Mouse (Mus musculus) midbrain, embryonic 11.5 days (tissue): ENCODE data around the gene Cxcr5. TPM values are rescaled to one million over a fixed set of nuclear protein-coding genes. Genes with fewer than 3 reads are reported as not detected.

ENCODE experiments used
- ATAC-seq: fragments of 200-750 bp; cut with Nextera tagmentation; 2 replicates; pipeline ENCODE4 v1.8.0; 2017; ENCODE audit warnings: moderate TSS enrichment, moderate library complexity; ENCODE audit not compliant: low FRiP score
- DNase-seq: peaks from one replicate; pipeline ENCODE4 v3.0.0; 2015; ENCODE audit warnings: low spot score; ENCODE audit errors: missing footprints
- H3K27ac ChIP-seq: fragments of 300-500 bp; sonication (generic); 2 replicates; pipeline ENCODE4 v1.5.1; 2014; ENCODE audit warnings: low read depth, low read length
- H3K27me3 ChIP-seq: fragments of 300-500 bp; sonication (generic); 2 replicates; pipeline ENCODE4 v1.6.1; 2014; ENCODE audit warnings: mild to moderate bottlenecking, low read length, moderate library complexity, mixed read lengths; ENCODE audit not compliant: control insufficient read depth, insufficient read depth
- H3K36me3 ChIP-seq: fragments of 300-500 bp; sonication (generic); 2 replicates; pipeline ENCODE4 v1.6.1; 2014; ENCODE audit warnings: mild to moderate bottlenecking, low read length, moderate library complexity, mixed read lengths; ENCODE audit not compliant: control insufficient read depth, insufficient read depth
- H3K4me1 ChIP-seq: fragments of 300-500 bp; sonication (generic); 2 replicates; pipeline ENCODE4 v1.6.1; 2014; ENCODE audit warnings: low read length; ENCODE audit not compliant: control insufficient read depth, insufficient read depth
- H3K4me2 ChIP-seq: fragments of 300-500 bp; sonication (generic); 2 replicates; pipeline ENCODE4 v1.6.1; 2014; ENCODE audit warnings: mild to moderate bottlenecking, moderate library complexity
- H3K4me3 ChIP-seq: fragments of 300-500 bp; sonication (generic); 2 replicates; pipeline ENCODE4 v1.5.1; 2014; ENCODE audit warnings: low read depth, low read length
- H3K9ac ChIP-seq: fragments of 300-500 bp; sonication (generic); 2 replicates; pipeline ENCODE4 v1.6.1; 2014; ENCODE audit warnings: low read length
- H3K9me3 ChIP-seq: fragments of 300-500 bp; sonication (generic); 2 replicates; pipeline ENCODE4 v1.6.1; 2016; ENCODE audit warnings: low read length; ENCODE audit not compliant: control insufficient read depth
- WGBS: fragments of 180-500 bp; shearing (Covaris S2); extraction: QIAGEN DNeasy Blood & Tissue Kit; methylation state at CpG from one replicate; pipeline ENCODE4 v1.1.7; 2014; 5-methylcytosine and 5-hydroxymethylcytosine counted together
- polyA plus RNA-seq: library from polyadenylated mRNA; unstranded; fragments of >200 nt; fragmentation: Nextera tagmentation; extraction: Ambion mirVana; gene quantifications from 2 replicates; pipeline ENCODE4 v1.2.1, GENCODE M21; 2014

The Cxcr5 gene
- polyA plus RNA-seq, 1 experiment from 2014 or later, result 0.10 TPM

DNA sequence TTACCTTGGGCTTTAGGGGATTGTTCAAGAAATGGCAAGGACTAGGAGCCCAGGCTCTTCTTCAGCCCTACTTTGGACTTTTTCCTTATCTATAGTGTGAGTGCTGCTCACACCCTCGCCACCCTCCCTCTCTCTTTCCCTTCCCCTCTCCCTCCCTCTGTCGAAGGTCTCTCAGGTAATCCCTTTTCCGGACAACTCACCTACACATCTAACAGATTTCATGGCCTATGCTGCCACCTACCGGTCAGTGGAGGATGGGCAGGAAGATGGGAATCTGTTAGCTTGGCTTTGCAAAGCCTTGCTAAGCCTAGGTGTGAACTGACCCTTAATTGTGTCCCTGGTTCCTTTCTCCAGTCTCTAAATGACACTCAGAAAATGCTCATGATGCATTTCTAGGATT is 59.7 kb downstream of the Cxcr5 start:
- WGBS, result 0% methylated on average over 4 of the region's 4 CpGs
- peak; percentile 98 for DNase-seq
- H3K27me3 ChIP-seq, result no peaks in the 10 kb centered on the region
- peaks cover 29% of the 10 kb centered on the region for H3K4me1 ChIP-seq
- no peak for ATAC-seq
- no peak overlapping the region for H3K4me2 ChIP-seq
- H3K27ac ChIP-seq, result no peak overlapping the region
- H3K4me3 ChIP-seq, result no peak overlapping the region
- no peaks in the 10 kb centered on the region for H3K9me3 ChIP-seq
- peaks cover 13% of the 10 kb centered on the region for H3K36me3 ChIP-seq
- H3K9ac ChIP-seq, result no peak overlapping the region

GRCm38 (mm10) chr9:44501206-44501879 is 60.3 kb downstream of the Cxcr5 start:
- H3K27me3 ChIP-seq, result no peaks in the 10 kb centered on the region
- no peak overlapping the region for H3K4me3 ChIP-seq
- peaks cover 31% of the 10 kb centered on the region for H3K4me1 ChIP-seq
- no peak overlapping the region for H3K27ac ChIP-seq
- 49% methylated on average over 10 of the region's 10 CpGs for WGBS
- DNase-seq, result no peak
- no peak overlapping the region for H3K9ac ChIP-seq
- ATAC-seq, result no peak
- no peak overlapping the region for H3K4me2 ChIP-seq
- peaks cover 7% of the 10 kb centered on the region; the same call in 1 of the 2 replicates for H3K36me3 ChIP-seq
- H3K9me3 ChIP-seq, result no peaks in the 10 kb centered on the region

GRCm38 (mm10) chr9:44500638-44501175 is 61.0 kb downstream of the Cxcr5 start:
- DNase-seq, result no peak
- Histone ChIP-seq H3K9ac (no peak overlapping the region), H3K36me3 (peaks cover 3% of the 10 kb centered on the region; the same call in 1 of the 2 replicates), H3K27ac (no peak overlapping the region), H3K4me2 (no peak overlapping the region), H3K4me1 (peaks cover 31% of the 10 kb centered on the region), H3K27me3 (no peaks in the 10 kb centered on the region), H3K4me3 (no peak overlapping the region), H3K9me3 (no peaks in the 10 kb centered on the region)
- WGBS, result 44% methylated on average over 8 of the region's 8 CpGs
- no peak for ATAC-seq

GRCm38 (mm10) chr9:44500163-44500533 is 61.5 kb downstream of the Cxcr5 start:
- H3K9me3 ChIP-seq, result no peaks in the 10 kb centered on the region
- H3K27ac ChIP-seq, result no peak overlapping the region
- WGBS, result 33% methylated on average over 5 of the region's 5 CpGs
- H3K36me3 ChIP-seq, result no peaks in the 10 kb centered on the region
- H3K4me1 ChIP-seq, result peaks cover 31% of the 10 kb centered on the region
- no peak overlapping the region; the same call in 1 of the 2 replicates for H3K4me3 ChIP-seq
- peak overlapping the region; percentile 52; the same call in 1 of the 2 replicates for H3K9ac ChIP-seq
- peak overlapping the region; percentile 73 for H3K4me2 ChIP-seq
- no peaks in the 10 kb centered on the region for H3K27me3 ChIP-seq
- no peak for DNase-seq
- no peak for ATAC-seq

DNA sequence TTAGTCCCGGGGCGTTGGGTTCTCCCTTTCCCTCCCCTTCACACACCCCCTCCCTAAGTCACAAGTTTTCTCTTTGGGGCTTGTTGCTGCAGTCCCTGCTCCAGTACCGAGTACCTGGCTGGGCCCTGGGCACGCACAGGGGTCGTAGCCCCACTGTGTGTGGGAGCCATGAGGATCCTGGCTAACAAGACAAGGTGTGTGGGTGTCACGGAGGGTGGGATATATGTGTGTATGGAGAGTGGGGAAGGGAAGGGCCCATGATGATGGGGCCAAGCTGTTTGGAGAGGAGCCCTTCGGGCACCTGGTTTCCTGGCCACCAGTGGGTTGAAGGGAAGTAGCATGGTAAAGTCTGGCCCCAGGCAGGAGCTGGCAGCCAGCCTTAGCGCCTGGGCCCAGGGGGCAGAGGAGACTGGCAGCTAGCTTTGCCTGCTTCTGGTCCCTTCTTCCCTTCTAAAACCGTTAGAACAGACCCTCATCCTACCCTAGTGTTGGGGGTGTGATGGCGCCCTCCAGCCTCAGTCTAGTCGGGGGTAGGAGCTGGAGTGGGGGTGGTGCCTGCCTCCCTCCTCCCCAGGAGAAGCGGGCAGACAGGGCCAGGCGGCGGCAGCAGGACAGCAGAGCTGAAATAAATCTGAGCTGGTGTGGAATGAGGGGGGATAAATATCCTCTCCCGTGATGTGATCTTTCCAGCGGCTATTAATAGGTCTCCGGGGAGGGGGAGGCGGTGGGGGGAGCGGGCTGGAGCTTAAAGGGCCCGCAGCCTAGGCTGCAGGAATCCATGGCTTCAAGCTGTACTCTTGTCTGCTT is 62.1 kb downstream of the Cxcr5 start:
- H3K27ac ChIP-seq, result peak overlapping the region; percentile 72
- no peaks in the 10 kb centered on the region for H3K36me3 ChIP-seq
- ATAC-seq, result peak; percentile 20
- peak overlapping the region; percentile 52 for H3K9ac ChIP-seq
- whole genome bisulfite sequencing, result 8% methylated on average over 19 of the region's 20 CpGs
- H3K4me2 ChIP-seq, result peak overlapping the region; percentile 73
- H3K9me3 ChIP-seq, result no peaks in the 10 kb centered on the region
- H3K4me3 ChIP-seq, result peak overlapping the region; percentile 25
- peaks cover 33% of the 10 kb centered on the region for H3K4me1 ChIP-seq
- peak; percentile 91 for DNase-seq
- H3K27me3 ChIP-seq, result no peaks in the 10 kb centered on the region

DNA sequence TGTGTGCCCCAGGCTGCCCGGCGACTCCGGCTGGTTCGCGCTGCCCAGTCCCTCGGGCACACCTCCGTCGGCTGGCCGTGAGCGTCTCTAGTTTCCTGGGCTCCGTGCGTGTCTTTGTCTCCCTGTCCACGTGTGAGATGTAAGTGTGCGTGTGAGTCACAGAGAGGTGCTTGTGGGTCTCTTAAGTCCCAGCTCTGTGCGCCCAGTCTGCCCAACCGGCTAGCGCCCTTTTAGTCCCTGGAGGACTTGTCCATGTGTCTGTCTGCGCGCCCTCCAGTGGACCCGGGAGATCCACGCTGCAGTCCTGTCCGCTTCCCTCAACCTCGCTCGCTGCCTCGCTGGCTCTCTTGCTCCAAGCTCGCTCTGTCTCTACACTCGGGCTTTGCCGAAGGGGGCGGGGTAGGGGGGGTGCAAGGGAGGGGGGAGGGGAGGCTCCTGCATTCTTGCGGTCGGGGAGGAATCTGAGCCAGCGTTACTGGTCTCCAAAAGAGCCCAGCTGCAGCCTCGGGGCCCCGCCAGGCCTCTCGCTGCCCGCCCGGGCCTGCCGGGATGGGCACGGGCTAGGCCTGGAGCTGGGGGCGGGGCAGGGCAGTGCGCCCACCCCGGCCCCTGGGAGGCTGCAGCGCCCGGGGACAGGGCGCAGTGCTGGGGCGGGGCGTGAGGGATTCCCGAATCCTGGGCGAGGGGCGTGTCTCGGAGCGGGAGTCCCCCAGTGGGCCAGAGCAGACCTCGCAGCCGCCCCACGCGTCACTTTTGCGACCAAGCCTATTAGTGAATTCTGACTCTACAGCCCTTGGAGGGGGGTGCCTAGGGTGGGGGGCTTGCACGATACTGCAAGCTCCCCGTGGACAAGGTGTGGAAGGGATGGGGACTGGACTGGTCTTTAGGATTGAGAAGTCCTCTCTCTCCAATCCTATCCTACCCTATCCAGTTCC is 63.0 kb downstream of the Cxcr5 start:
- under 1% methylated on average over 56 of the region's 59 CpGs for WGBS

DNA sequence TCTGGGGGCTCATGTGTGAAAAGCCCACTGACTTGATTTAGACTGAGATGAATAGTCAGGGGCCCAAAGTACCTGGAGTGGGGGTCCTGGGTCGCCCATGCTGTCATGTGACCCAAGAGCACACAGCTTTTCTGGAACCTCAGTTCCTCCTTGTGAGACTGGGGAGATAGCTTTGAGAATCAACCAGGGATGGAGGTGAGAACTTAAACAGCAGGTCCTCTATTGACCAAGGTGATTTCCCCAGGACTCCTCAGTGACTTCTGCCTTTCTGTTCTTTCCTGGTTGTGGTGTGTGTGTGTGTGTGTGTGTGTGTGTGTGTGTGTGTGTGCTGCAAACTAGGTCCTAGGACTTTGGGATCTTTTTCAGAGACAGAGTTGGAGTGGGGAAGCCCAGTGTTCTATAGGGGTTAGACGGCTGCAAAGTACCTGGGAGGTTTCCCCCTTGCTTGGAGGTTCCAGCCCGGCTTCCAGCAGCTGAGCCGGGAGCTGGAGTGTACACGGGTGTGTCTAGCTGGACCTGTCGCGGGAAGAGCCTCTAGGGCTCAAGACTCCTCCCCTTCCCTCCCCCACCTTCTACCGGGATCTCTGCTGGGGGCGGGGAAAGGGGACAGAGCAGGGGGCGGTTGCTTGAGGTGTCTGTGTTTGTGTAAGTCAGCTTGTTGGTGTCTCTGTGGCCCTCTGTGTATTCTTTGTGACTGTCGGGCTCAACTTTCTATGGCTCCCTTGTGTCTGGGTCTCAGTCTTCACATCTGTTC is 63.9 kb downstream of the Cxcr5 start:
- no peaks in the 10 kb centered on the region for H3K27me3 ChIP-seq
- ATAC-seq (peak; percentile 10; the same call in 1 of the 2 replicates), DNase-seq (peak; percentile 91)
- peak overlapping the region; percentile 25 for H3K4me3 ChIP-seq
- peaks cover 47% of the 10 kb centered on the region for H3K4me1 ChIP-seq
- no peak overlapping the region for H3K27ac ChIP-seq
- 3% methylated on average over 11 of the region's 11 CpGs for WGBS
- peak overlapping the region; percentile 73 for H3K4me2 ChIP-seq
- peak overlapping the region; percentile 52; the same call in 1 of the 2 replicates for H3K9ac ChIP-seq
- no peaks in the 10 kb centered on the region for H3K36me3 ChIP-seq
- no peaks in the 10 kb centered on the region for H3K9me3 ChIP-seq

More for the DNA sequence above, 63.0 kb downstream of the Cxcr5 start:
- Histone ChIP-seq H3K27ac (peak overlapping the region; percentile 41; the same call in 1 of the 2 replicates), H3K9ac (peak overlapping the region; percentile 52), H3K9me3 (no peaks in the 10 kb centered on the region), H3K36me3 (no peaks in the 10 kb centered on the region), H3K4me2 (peak overlapping the region; percentile 73), H3K4me3 (peak overlapping the region; percentile 25), H3K4me1 (peaks cover 41% of the 10 kb centered on the region), H3K27me3 (no peaks in the 10 kb centered on the region)
- ATAC-seq (peak; percentile 89), DNase-seq (peak; percentile 96)
